Mouse (Mus musculus): ENCODE data around the gene Def6. TPM values are rescaled to one million over a fixed set of nuclear protein-coding genes. Genes with fewer than 3 reads are reported as not detected.

Gene Def6
- polyA plus RNA-seq, 2 experiments from 2014 or later: 30.3 to 34.6 TPM

DNA sequence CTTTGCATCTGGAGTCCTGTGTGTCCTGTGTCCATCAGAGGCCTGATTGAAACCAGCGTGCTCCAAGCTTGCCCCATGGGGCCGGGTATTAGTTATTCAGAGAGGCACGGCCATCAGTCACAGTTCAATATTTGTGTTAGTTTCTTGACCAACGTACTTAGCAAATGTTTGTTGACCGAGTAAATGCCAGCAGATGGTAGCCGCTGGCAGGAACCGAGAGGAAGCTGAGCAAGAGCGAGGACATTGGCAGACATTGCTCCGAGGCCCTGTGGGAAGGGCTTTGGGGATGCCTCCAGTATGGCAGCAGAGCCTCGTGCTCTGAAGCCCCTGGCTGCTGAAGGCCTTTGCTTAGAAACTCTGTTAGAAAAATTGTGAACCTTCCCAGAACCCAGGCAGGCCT is 70.1 kb downstream of the Def6 start:
- ATAC-seq: no peak

DNA sequence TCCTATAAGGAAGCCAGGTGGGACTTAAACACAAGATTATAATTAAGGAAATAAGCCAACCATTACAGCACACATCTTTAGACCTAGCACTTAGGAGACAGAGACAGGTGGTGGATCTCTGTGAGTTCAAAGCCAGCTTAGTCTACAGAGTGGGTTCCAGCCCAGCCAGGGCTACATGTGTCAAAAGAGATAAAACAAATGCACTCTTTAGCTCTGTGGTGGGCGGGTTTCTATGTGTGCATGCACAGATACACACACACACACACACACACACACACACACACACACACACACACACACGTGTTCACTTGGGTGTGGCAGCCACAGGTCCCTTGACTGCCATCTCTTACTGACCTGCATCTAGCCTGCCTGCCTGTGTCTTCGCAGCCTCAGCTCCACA is 70.6 kb downstream of the Def6 start:
- no peak for ATAC-seq

Other genes with a start within 250 kb of the Def6 start
- 1 to 10 TPM; 3.1 to 3.8 TPM for gene Tcp11, start 127.1 kb upstream of the Def6 start, polyA plus RNA-seq (2017; shearing (Covaris generic))
- not detected for gene Scube3, start 65.6 kb upstream of the Def6 start, polyA plus RNA-seq (2017; shearing (Covaris generic))
- gene Zfp523, start 30.6 kb upstream of the Def6 start, polyA plus RNA-seq (2017; shearing (Covaris generic)): 1 to 10 TPM; 2.9 to 5.5 TPM
- gene Ppard, start 24.9 kb downstream of the Def6 start, polyA plus RNA-seq (2017; shearing (Covaris generic)): 1 to 10 TPM; 2.6 to 4.6 TPM
- gene Fance, start 105.7 kb downstream of the Def6 start, polyA plus RNA-seq (2017; shearing (Covaris generic)): 1 to 10 TPM; 3.7 to 7.7 TPM
- 100 to 1,000 TPM; 798 to 811 TPM for gene Rpl10a, start 120.7 kb downstream of the Def6 start, polyA plus RNA-seq (2017; shearing (Covaris generic))
- gene Tead3, start 143.0 kb downstream of the Def6 start, polyA plus RNA-seq (2017; shearing (Covaris generic)): not detected
- under 1 TPM in 1 of 2 experiments, not detected in 1; 0.34 TPM for gene Tulp1, start 157.4 kb downstream of the Def6 start, polyA plus RNA-seq (2017; shearing (Covaris generic))

Data from CD4-positive, CD25-positive, alpha-beta regulatory T cell, adult 4 months (primary cell).